Mouse (Mus musculus): Measurements from ENCODE around the gene Fars2. TPM values are rescaled to one million over a fixed set of nuclear protein-coding genes. Genes with fewer than 3 reads are reported as not detected.

Fars2 gene
- polyA plus RNA-seq, 1 experiment from 2014 or later: 31.2 TPM

GRCm38 (mm10) chr13:36314218-36314617 is 197.0 kb downstream of the Fars2 start:
- DNase-seq (ENCODE audit: low spot score) (no peak), ATAC-seq (ENCODE audit: low FRiP score) (no peak)
- no peaks in the 10 kb centered on the region for H3K27me3 ChIP-seq (ENCODE audit: control insufficient read depth, insufficient read depth, low read length)
- H3K4me2 ChIP-seq (replicated peaks): no peak overlapping the region
- H3K27ac ChIP-seq: no peak overlapping the region
- no peaks in the 10 kb centered on the region for H3K9me3 ChIP-seq (ENCODE audit: control insufficient read depth, low read length)
- H3K4me3 ChIP-seq (replicated peaks; ENCODE audit: low read length): no peak overlapping the region
- no peaks in the 10 kb centered on the region for H3K36me3 ChIP-seq (replicated peaks; ENCODE audit: control insufficient read depth, insufficient read depth)
- no peaks in the 10 kb centered on the region for H3K4me1 ChIP-seq (replicated peaks; ENCODE audit: control insufficient read depth, insufficient read depth, low read length)
- 80% methylated on average over 8 of the region's 8 CpGs for WGBS
- no peak overlapping the region for H3K9ac ChIP-seq

GRCm38 (mm10) chr13:36314860-36315800 is 197.9 kb downstream of the Fars2 start:
- H3K4me3 ChIP-seq (replicated peaks; ENCODE audit: low read length): no peak overlapping the region
- H3K27me3 ChIP-seq (ENCODE audit: control insufficient read depth, insufficient read depth, low read length): no peaks in the 10 kb centered on the region
- H3K4me1 ChIP-seq (replicated peaks; ENCODE audit: control insufficient read depth, insufficient read depth, low read length): no peaks in the 10 kb centered on the region
- H3K4me2 ChIP-seq (replicated peaks): no peak overlapping the region
- H3K27ac ChIP-seq: no peak overlapping the region
- DNase-seq (ENCODE audit: low spot score) (no peak), ATAC-seq (ENCODE audit: low FRiP score) (no peak)
- no peaks in the 10 kb centered on the region for H3K9me3 ChIP-seq (ENCODE audit: control insufficient read depth, low read length)
- no peak overlapping the region for H3K9ac ChIP-seq
- H3K36me3 ChIP-seq (replicated peaks; ENCODE audit: control insufficient read depth, insufficient read depth): no peaks in the 10 kb centered on the region
- WGBS: 88% methylated on average over 10 of the region's 10 CpGs

GRCm38 (mm10) chr13:36317824-36318223 is 200.6 kb downstream of the Fars2 start:
- Histone ChIP-seq H3K27ac (no peak overlapping the region), H3K4me3 (replicated peaks; ENCODE audit: low read length) (no peak overlapping the region), H3K9me3 (ENCODE audit: control insufficient read depth, low read length) (no peaks in the 10 kb centered on the region), H3K27me3 (ENCODE audit: control insufficient read depth, insufficient read depth, low read length) (no peaks in the 10 kb centered on the region), H3K36me3 (replicated peaks; ENCODE audit: control insufficient read depth, insufficient read depth) (no peaks in the 10 kb centered on the region), H3K4me2 (replicated peaks) (no peak overlapping the region), H3K9ac (no peak overlapping the region), H3K4me1 (replicated peaks; ENCODE audit: control insufficient read depth, insufficient read depth, low read length) (no peaks in the 10 kb centered on the region)
- ATAC-seq (ENCODE audit: low FRiP score): peak; percentile 75
- no peak for DNase-seq (ENCODE audit: low spot score)
- WGBS: 46% methylated on average over 3 of the region's 3 CpGs

GRCm38 (mm10) chr13:36324624-36325023 is 207.4 kb downstream of the Fars2 start:
- ATAC-seq (ENCODE audit: low FRiP score) (no peak), DNase-seq (ENCODE audit: low spot score) (no peak)
- Histone ChIP-seq H3K27me3 (ENCODE audit: control insufficient read depth, insufficient read depth, low read length) (no peaks in the 10 kb centered on the region), H3K9ac (no peak overlapping the region), H3K4me2 (replicated peaks) (no peak overlapping the region), H3K4me1 (replicated peaks; ENCODE audit: control insufficient read depth, insufficient read depth, low read length) (no peaks in the 10 kb centered on the region), H3K27ac (no peak overlapping the region), H3K4me3 (replicated peaks; ENCODE audit: low read length) (no peak overlapping the region), H3K36me3 (replicated peaks; ENCODE audit: control insufficient read depth, insufficient read depth) (no peaks in the 10 kb centered on the region), H3K9me3 (ENCODE audit: control insufficient read depth, low read length) (no peaks in the 10 kb centered on the region)
- 100% methylated on average over 2 of the region's 2 CpGs for WGBS

GRCm38 (mm10) chr13:36326539-36326938 is 209.3 kb downstream of the Fars2 start:
- 83% methylated on average over 3 of the region's 3 CpGs for WGBS
- Histone ChIP-seq H3K27me3 (ENCODE audit: control insufficient read depth, insufficient read depth, low read length) (no peaks in the 10 kb centered on the region), H3K36me3 (replicated peaks; ENCODE audit: control insufficient read depth, insufficient read depth) (no peaks in the 10 kb centered on the region), H3K27ac (no peak overlapping the region), H3K9me3 (ENCODE audit: control insufficient read depth, low read length) (no peaks in the 10 kb centered on the region), H3K4me1 (replicated peaks; ENCODE audit: control insufficient read depth, insufficient read depth, low read length) (no peaks in the 10 kb centered on the region), H3K9ac (no peak overlapping the region), H3K4me2 (replicated peaks) (no peak overlapping the region), H3K4me3 (replicated peaks; ENCODE audit: low read length) (no peak overlapping the region)
- DNase-seq (ENCODE audit: low spot score) (no peak), ATAC-seq (ENCODE audit: low FRiP score) (no peak)

GRCm38 (mm10) chr13:36329871-36330270 is 212.7 kb downstream of the Fars2 start:
- whole genome bisulfite sequencing: 97% methylated on average over 2 of the region's 2 CpGs
- Histone ChIP-seq H3K9me3 (ENCODE audit: control insufficient read depth, low read length) (no peaks in the 10 kb centered on the region), H3K9ac (no peak overlapping the region), H3K4me2 (replicated peaks) (no peak overlapping the region), H3K4me3 (replicated peaks; ENCODE audit: low read length) (no peak overlapping the region), H3K27ac (no peak overlapping the region), H3K36me3 (replicated peaks; ENCODE audit: control insufficient read depth, insufficient read depth) (no peaks in the 10 kb centered on the region), H3K27me3 (ENCODE audit: control insufficient read depth, insufficient read depth, low read length) (no peaks in the 10 kb centered on the region), H3K4me1 (replicated peaks; ENCODE audit: control insufficient read depth, insufficient read depth, low read length) (no peaks in the 10 kb centered on the region)
- DNase-seq (ENCODE audit: low spot score) (no peak), ATAC-seq (ENCODE audit: low FRiP score) (no peak)

- Histone ChIP-seq H3K4me3 (replicated peaks; ENCODE audit: low read length) (no peak overlapping the region), H3K27me3 (ENCODE audit: control insufficient read depth, insufficient read depth, low read length) (no peaks in the 10 kb centered on the region), H3K27ac (no peak overlapping the region), H3K4me2 (replicated peaks) (no peak overlapping the region), H3K4me1 (replicated peaks; ENCODE audit: control insufficient read depth, insufficient read depth, low read length) (no peaks in the 10 kb centered on the region), H3K36me3 (replicated peaks; ENCODE audit: control insufficient read depth, insufficient read depth) (no peaks in the 10 kb centered on the region), H3K9me3 (ENCODE audit: control insufficient read depth, low read length) (no peaks in the 10 kb centered on the region), H3K9ac (no peak overlapping the region)
- ATAC-seq (ENCODE audit: low FRiP score): no peak
- DNase-seq (ENCODE audit: low spot score): no peak
- WGBS: 75% methylated on average over 3 of the region's 3 CpGs
Observed at GRCm38 (mm10) chr13:36330542-36330941, 213.3 kb downstream of the Fars2 start.

GRCm38 (mm10) chr13:36334748-36335147 is 217.5 kb downstream of the Fars2 start:
- H3K36me3 ChIP-seq (replicated peaks; ENCODE audit: control insufficient read depth, insufficient read depth): no peaks in the 10 kb centered on the region
- no peak overlapping the region for H3K4me2 ChIP-seq (replicated peaks)
- ATAC-seq (ENCODE audit: low FRiP score): no peak
- H3K4me3 ChIP-seq (replicated peaks; ENCODE audit: low read length): no peak overlapping the region
- DNase-seq (ENCODE audit: low spot score): no peak
- WGBS: 42% methylated on average over 5 of the region's 5 CpGs
- no peaks in the 10 kb centered on the region for H3K9me3 ChIP-seq (ENCODE audit: control insufficient read depth, low read length)
- H3K27ac ChIP-seq: no peak overlapping the region
- H3K27me3 ChIP-seq (ENCODE audit: control insufficient read depth, insufficient read depth, low read length): no peaks in the 10 kb centered on the region
- no peaks in the 10 kb centered on the region for H3K4me1 ChIP-seq (replicated peaks; ENCODE audit: control insufficient read depth, insufficient read depth, low read length)
- H3K9ac ChIP-seq: no peak overlapping the region

- H3K9ac ChIP-seq: no peak overlapping the region
- no peaks in the 10 kb centered on the region for H3K4me1 ChIP-seq (replicated peaks; ENCODE audit: control insufficient read depth, insufficient read depth, low read length)
- no peak overlapping the region for H3K4me2 ChIP-seq (replicated peaks)
- no peaks in the 10 kb centered on the region for H3K36me3 ChIP-seq (replicated peaks; ENCODE audit: control insufficient read depth, insufficient read depth)
- WGBS: 80% methylated on average over 11 of the region's 11 CpGs
- ATAC-seq (ENCODE audit: low FRiP score) (no peak), DNase-seq (ENCODE audit: low spot score) (no peak)
- no peak overlapping the region for H3K4me3 ChIP-seq (replicated peaks; ENCODE audit: low read length)
- H3K27me3 ChIP-seq (ENCODE audit: control insufficient read depth, insufficient read depth, low read length): no peaks in the 10 kb centered on the region
- no peaks in the 10 kb centered on the region for H3K9me3 ChIP-seq (ENCODE audit: control insufficient read depth, low read length)
- no peak overlapping the region for H3K27ac ChIP-seq
Observed at GRCm38 (mm10) chr13:36351529-36351928, 234.3 kb downstream of the Fars2 start.

Measured in hindbrain, embryonic 14.5 days (tissue).